Mouse (Mus musculus): ENCODE data around the gene Fez2. TPM values are rescaled to one million over a fixed set of nuclear protein-coding genes. Genes with fewer than 3 reads are reported as not detected.
A peak's percentile ranks its signal among the peaks of the same experiment; 100 is the strongest.

The Fez2 gene
- polyA plus RNA-seq, 3 experiments from 2014 or later, result 8.6 to 11.1 (median 10.4) TPM

DNA sequence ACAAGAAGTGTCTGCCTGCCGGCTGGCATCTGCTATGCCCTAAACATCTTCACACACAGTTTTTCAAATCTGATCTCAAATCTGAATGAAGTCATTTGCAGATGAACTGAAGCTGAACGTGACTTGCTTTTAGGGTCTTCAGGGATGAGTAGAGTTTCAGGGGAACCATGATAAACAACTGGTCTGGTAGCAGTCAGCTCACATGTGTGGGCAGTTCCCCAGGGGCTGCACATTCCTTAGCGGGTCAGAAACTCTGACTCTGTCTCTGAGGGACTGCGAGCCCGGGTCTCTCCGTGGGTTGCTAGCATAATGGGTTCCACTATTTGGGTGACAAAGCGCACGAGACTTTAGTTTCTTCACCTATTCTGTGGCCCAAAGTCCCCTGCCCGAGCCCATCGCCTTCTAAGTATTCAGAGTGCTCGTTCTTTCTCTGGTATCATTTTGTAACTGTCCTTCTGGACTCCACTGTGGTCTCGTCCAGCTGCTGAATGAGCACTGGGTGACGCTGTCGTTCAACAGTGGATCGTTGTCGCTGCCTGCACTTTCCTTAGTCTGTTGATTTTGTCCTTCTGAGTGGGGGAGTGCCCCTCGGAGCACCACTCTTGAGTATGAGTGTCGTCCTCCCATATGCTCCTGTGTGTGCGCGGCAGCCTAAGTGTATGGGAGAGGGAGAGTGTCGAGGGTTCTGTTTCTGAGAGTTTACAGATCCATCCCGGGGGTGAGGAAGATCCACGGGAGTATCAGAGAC is 53.2 kb downstream of the Fez2 start:
- no peak for ATAC-seq

DNA sequence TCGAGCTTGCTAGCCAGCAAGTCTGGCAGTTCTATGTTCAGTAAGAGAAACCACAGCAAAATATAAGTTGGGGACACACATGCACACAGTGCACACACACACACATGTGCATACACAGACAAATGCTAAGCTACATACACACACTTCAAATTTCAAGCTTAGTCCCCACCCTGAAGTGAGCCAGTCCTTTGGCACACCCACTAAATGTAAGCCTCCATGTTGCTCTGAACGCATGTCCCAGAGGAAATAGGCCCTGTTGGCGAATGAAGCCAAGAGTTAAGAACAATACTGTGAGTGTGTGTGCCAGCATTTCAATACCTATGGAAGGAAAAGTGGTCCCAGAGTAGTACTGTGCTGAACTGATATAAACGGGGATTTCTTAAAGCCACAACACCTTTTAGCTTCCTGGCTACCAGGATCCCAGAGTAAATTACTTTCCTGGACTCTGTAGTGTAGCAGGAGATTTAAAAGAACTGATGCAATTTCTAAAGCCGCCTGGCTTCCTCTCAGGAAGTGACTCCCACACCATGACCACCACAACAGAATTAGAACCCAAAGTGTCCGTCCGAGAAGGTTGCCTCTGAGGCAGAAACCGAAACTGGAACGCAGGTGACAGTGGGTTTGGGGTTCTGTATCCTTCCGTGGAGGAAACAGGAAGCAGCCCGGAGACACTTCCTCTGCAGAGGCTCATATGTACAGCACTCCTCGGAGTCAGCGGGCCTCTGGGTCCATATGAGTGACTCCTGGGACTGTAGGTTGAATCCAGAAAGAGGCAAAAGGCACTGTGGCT is 55.8 kb downstream of the Fez2 start:
- peak; percentile 97 for ATAC-seq

DNA sequence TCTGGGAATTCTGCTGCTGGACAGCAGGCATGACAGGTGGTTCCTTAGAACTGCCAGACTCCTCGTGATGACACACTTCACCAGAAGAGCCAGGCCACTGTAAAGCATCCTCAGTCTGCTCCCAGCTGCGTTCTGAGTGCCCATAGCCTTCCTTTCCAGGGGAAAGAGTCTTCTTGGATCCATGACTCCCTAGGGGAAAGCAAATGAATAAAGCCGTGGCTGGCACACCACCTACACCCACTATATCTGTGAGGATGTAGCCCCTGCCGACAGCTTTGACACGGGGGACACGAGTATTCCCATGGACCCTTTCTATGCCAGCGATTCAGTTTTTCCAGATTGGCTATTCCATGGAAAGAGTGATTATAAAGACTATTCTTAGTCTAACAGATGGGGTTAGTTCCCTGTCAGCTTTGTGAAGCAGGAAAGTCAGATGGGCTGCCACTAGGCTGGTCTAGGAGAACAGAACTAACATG is 59.7 kb downstream of the Fez2 start:
- ATAC-seq, result no peak

DNA sequence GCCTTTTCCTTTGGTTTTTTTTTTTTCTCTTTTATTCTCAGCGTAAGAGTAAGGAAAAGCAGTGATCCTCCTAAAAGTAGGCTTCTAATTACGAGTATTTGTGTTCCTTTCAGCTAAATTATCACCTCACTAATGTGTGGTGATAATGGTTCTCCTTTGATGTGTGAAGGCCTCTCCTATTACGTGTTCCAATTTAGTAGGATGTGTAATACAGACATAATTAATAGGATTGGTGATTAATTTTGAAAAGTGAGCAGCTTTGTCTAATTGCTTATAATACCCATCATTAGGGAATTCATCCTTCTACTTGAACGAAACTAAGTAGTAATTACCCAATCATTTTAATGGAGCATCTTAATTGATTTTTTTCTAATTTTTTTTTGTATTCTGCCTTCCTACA is 60.2 kb downstream of the Fez2 start:
- ATAC-seq, result no peak

DNA sequence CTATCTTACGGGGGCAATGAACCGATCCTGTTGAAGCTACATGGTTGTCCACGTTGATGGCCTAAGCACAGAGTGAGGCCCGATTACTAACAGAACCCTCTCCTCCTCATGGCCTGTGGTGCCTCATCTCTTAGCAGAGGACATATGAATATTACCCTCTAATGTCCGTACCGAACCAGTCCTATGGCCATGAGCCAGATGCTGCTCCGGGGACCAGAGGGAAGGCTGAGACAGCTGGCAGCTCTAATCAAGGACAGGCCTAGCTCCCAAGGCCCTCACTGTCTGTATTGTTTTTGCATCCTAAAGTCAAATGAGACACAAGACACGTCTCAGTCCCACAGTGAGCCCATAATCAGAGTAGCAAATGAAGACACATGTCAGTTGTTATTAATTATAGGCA is 62.3 kb downstream of the Fez2 start:
- no peak for ATAC-seq

DNA sequence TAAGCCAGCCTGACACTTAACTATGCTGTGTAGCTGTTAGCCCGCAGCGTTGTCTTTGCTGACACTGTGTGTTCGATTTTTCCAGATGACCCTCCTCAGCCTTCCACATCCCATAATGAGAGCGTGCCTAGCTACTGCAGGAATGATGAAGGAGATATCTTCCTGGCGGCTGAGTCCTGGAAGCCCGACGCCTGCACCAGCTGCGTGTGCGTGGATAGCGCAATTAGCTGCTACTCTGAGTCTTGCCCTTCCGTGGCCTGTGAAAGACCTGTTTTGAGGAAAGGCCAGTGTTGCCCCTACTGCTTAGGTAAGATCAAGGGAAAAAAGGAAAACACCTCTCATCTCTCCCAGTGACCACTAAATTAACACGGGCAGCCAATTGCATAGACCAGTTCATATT is 63.1 kb downstream of the Fez2 start:
- ATAC-seq, result no peak

DNA sequence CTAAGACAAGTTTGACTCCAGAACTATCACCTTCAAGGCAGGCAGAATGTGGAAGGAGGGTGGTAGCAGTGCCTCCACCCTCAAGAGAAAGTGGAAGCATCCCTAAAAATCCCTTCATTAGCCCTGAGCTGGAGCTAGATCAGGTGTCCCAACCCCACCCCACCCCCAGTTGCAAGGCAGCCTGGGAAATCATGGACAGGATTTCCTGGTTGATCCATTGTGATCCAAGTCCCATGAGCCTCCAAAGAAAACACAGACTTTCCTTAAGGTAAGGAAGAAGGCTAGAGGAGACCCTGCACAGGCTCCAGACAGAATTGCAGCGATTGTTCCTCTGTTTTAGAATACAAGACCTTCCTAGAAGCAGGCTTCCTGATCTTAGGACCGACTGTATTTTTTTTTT is 63.5 kb downstream of the Fez2 start:
- no peak for ATAC-seq

DNA sequence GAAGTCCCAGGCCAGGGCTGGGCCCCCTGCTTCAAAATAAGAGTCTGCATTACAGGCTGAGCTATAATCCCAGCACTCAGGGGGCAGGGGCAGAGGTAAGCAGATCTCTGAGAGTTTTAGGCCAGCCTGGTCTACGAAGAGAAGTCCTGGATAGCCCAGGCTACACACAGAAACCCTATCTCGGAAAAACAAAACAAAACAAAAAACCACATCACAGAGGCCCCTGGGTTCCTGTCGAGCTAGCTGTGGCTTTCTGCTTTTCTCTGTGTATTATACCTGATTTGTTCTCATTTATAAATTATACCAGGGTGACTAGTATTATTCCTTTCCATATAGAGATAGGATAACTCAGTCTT is 65.5 kb downstream of the Fez2 start:
- peak; percentile 49 for ATAC-seq

DNA sequence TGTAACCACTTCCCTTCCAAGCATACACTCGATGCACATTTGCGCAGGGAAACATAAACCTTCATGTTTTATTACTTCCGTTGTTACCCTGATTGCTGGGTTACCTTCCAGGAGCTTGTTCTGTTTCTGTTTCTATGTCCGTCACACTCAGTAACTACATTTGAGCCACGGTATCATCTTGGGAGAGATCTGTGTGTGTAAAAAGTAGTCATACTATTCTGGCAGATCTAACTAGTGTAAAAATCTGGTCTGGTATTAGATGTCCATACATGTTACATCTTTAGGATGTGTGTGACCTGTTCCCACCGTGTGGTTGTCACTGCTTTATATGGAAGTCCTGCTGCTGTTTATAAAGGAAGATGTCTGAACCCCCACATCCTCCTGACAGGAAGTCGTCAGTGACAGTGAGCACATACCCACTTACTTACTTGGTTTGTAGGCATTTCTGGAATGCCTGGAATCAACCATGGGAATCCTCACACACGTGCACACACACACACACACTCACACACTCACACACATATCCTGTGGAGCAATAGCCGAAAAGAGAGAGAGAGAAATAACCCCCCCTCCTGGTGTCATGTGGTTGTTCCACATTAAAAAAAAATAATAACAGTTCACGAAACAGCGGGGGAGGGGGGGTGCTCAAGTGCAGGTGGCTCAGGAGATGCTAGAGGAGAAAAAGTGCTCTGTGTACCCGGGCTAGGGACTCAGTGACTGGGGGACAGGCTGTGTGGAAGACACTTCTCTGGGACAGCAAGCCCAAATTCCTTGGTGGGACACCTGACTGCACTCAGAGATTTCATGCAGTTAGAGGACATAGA is 66.1 kb downstream of the Fez2 start:
- peak; percentile 81 for ATAC-seq

DNA sequence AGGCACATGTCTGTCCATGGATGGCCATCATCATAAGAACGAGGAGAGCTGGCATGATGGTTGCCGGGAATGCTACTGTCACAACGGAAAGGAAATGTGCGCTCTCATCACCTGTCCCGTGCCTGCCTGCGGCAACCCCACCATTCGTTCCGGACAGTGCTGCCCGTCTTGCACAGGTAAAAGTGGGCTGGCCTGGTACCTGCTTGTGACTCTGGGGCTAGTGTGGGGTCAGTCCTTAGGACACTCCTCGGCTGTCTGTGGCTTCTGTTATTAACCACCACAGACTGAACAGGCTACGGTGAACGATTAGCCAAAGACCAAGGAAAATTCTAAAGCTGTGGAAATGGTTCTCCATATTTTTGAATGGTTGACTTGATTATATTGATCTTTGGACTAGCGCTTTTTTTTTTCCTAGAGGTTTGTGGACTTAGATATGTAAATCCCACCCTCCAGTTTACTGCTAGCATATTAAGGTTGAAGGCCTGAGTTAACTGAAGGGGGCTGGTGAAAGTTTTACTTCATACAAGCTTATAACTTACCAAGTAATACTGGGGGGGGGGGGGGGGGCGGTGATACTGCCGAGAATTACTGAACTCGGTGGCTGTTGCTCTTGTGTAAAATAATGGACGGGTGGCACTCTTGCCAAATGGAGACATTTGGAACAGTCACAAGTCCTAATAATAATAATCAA is 70.7 kb downstream of the Fez2 start:
- ATAC-seq, result no peak

DNA sequence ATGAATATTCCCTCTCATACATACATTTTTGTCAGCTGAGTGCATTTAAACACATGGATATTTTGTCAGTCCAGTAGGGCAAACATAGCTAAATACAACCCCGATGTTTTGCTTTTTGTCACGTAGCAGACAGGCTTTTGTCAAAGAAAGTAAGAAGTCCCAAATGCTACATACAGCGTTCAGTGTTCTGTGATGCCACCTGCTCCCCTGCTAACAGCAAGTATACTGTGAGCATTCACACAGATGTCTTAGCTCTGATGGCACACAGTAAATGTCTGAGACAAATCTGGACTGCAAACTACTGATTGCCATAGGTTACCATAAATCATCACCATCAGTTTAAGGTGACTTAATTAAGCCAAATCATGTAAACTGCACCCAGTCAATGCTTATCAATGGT is 74.3 kb downstream of the Fez2 start:
- no peak for ATAC-seq

DNA sequence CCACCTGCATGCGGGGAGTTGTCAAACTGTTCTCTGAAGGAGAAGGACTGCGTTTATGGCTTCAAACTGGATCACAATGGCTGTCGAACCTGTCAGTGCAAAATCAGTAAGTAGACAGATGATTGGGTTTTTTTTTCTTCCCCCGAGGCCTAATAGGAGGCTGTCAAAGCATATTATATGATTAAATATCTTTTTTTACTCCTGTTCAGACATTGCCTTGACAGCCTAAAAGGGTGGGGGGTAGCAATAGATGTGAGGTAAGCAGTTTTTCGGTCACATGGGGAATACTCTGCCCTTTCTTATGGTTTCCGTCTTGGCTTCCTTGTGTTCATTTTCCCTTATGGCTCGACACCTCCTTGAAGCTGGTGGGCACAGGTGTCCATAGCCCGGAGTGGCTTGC is 82.7 kb downstream of the Fez2 start:
- no peak for ATAC-seq

DNA sequence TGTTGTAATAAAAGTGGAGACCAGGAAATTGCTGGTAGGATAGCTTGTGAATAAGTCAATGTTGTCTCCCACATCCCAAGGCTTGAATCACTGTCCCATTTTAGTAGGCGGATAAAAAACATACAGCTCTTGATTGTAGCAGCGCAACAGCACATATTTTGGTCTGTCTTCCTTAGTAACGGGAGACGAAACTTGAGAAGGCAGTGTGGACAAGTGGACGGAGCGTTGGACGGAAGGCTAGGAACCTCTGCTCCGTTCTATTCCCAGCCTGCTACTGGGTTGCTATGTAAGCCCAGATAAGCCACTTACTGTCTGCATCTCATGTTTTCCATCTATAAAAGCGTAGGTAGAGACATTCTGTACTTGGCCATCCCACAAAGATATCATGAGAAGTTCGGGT is 84.7 kb downstream of the Fez2 start:
- ATAC-seq, result no peak

DNA sequence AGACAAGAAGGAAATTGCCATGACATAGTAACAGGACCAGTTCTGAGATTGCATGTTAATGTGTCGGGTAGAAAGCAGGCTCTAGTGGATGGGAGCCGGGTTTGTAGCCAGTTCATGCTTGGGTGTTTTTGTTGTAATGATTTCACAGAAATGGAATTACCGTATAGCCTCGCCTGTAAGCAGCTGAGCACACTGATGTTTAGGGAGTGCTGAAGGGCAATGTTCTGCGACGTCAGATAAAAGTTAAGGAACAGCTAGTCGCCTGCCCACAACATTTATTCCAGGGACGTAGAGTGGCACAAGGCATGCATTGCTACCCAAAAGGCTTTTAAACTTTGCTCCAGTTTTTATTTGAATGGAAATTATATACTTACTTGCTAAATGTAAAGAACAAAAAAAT is 86.5 kb downstream of the Fez2 start:
- no peak for ATAC-seq

DNA sequence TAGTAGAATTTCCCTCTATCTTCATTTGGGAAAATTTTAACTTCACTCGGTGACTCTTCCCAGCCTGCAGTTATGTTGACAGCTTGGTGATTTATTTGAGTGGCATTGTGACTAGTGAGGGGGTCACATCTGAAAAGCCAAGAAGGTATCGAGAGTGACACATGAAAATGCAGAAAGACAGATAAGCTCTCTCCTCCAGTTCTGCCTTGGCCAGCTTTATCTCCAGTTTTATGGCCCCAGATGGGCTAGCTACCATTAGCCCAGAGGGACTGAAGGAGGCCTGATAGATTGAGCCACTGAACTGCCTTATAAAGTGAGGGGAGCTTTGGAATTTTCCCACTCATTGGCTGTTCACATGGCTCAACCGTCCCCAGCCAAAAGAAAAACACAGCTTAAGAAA is 89.7 kb downstream of the Fez2 start:
- no peak for ATAC-seq

DNA sequence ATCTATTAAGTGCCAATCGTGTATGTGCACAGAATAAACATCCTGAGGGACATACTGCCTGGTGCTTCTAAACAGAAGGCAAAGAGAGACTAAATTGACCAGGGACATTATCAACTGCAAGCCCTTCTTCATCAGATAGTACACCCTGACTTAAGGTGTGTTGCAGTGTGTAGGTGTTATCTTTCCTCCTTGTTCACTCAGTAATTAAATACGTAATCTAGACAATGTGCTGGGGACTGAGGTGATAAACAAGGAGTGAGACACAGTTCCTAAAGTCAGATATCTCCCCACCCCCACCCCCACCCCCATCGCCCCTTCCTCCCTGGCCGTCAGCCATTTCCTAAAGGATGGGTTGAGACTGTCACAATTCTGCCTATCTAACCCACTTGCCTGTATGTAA is 90.8 kb downstream of the Fez2 start:
- ATAC-seq, result no peak

DNA sequence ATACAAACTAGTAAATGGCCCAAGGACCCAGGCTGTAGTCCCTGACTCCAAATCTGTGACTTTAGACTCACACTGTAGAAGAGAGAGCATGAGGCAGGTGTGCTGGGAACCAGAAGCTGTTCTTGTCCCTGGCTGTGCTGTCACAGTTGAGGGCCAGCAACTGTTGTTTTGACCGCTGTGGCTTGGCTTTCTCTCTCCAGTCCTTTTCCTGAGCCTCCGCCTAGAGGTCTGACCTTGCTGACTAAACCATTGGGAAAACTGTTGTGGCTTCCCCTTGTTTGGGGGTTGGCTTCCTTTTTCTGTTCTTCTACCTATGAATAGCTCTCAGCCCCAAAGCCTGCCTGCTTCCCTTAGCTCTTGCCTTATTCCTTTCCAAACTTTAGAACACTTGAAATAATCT is 91.6 kb downstream of the Fez2 start:
- no peak for ATAC-seq

DNA sequence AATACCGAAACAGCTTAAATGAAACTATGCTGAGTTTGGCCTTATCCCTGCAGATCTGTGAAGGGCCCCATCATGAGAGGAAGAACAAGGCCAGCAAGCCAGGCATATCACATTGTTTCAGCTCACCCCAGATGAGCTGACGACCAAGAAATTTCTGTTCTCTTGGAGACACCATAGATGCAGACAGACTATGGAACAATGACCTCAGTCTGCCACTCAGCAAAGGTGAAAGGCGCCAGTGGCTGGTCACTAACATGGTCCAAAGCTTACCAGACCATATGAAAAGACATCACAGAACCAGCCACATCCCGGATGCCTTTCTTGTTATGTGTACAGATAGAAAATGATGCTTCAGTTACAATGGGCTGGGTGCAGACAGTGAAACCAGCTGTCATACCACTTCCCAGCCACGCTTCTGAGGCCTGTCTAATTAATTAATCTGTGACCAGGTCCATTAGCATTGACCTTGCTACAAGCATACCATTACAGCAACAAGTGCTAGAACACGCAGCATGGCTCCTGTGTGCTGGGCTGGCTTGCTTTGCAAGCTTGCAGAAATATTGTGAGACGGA is 92.1 kb downstream of the Fez2 start:
- no peak for ATAC-seq

DNA sequence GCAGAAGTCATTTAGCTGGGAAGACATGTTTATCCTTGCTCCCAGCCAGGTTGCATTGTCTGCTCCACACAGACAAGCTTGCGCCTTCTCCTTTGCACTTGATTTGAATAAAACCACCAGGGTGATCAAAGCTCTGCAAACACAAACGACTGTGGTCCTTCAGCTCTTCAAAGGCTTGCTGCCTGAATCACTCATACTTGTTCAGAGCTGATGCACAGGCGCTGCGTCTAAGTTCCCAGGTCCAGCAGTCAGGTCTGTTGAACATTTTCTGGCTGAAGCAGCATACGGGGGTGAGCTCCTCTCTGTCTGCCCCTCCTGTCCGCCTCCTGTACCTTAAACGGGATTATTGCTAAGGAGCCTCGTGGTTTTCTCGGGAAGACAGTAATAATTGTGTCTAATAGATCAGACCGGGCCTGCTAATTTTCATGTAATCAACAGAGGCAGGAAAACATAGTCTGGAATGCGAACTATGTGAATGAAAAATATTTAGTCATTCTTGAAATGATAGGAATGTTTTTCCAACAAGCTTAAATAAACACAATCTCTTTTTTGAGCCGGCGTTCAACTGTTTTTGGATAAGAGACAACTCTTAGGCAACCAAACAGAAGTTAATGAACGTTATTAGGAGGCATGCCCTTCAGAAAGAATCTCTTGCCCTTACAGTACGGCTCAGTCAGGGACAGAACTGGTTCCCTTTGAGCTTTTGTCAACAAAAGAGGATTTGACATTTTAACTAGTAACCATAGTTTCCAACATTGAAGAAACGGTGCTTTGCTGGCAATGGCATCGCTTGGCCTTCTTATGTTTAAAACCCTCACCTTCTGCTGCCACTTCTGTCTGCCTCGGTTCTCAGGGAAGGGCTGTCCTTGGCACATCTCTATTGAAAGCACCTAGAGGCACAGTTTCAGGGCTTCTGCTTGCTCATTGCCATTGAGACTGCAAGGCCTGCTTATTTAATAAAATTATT is 95.3 kb downstream of the Fez2 start:
- no peak for ATAC-seq

DNA sequence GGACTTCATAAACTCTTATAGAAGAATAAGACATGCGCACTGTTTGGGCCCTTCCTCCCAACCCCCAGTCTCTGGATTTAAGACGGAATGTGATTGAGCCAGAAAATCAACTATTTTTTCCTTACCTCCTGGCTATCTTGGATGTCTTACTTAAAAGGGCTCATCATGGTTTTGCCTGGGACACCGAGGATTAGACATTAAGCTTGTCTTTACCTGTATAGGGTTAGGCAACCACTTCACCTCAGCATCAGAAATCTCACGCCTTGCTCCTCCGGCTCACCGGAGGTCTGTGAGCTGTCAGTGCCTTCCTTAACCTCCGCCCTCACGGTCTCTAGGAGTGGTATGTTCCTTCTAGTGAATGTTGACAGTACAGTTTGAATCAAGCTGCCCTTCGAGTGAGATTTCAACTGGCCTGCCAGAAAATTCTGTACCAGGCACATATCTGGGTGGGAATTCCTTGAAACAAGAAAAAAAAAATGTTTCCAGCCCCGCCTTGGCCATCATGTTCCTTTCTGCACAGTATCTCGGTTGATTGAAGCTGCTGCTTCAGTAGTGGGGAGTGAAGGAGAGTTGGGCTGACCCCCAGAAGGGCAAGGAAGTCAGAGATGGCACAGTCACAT is 96.6 kb downstream of the Fez2 start:
- ATAC-seq, result no peak

Data from inflammation-experienced regulatory T-cells, adult 6 months (primary cell).